Mouse (Mus musculus) heart, embryonic 12.5 days (tissue): ENCODE measurements at regions not wholly inside any gene's neighbourhood (a gene's known extent, or its start where the extent isn't known, plus 50 kb on each side); places are given as distances from the start of the nearest gene placed in this dataset.

Source experiments
- ATAC-seq: fragments of 200-750 bp; cut with Nextera tagmentation; 2 replicates; pipeline ENCODE4 v1.8.0; 2017; ENCODE audit warnings: moderate TSS enrichment, moderate library complexity; ENCODE audit not compliant: insufficient number of reproducible peaks, low FRiP score
- H3K27ac ChIP-seq: fragments of 300-500 bp; sonication (generic); 2 replicates; pipeline ENCODE4 v1.5.1; 2016; ENCODE audit warnings: mild to moderate bottlenecking, moderate library complexity; ENCODE audit not compliant: poor library complexity, severe bottlenecking
- H3K27me3 ChIP-seq: fragments of 300-500 bp; sonication (generic); replicated peaks from 2 replicates; pipeline ENCODE4 v1.6.1; 2016; ENCODE audit warnings: mild to moderate bottlenecking, moderate library complexity
- H3K36me3 ChIP-seq: fragments of 300-500 bp; sonication (generic); 2 replicates; pipeline ENCODE4 v1.6.1; 2016; ENCODE audit warnings: mild to moderate bottlenecking, moderate library complexity
- H3K4me1 ChIP-seq: fragments of 300-500 bp; sonication (generic); replicated peaks from 2 replicates; pipeline ENCODE4 v1.6.1; 2016; ENCODE audit warnings: mild to moderate bottlenecking
- H3K4me2 ChIP-seq: fragments of 300-500 bp; sonication (generic); 2 replicates; pipeline ENCODE4 v1.6.1; 2016; ENCODE audit warnings: mild to moderate bottlenecking, moderate library complexity
- H3K4me3 ChIP-seq: fragments of 300-500 bp; sonication (generic); 2 replicates; pipeline ENCODE4 v1.5.1; 2016; ENCODE audit warnings: mild to moderate bottlenecking
- H3K9ac ChIP-seq: fragments of 300-500 bp; sonication (generic); 2 replicates; pipeline ENCODE4 v1.6.1; 2016; ENCODE audit warnings: mild to moderate bottlenecking, moderate library complexity
- H3K9me3 ChIP-seq: fragments of 300-500 bp; sonication (generic); replicated peaks from 2 replicates; pipeline ENCODE4 v1.6.1; 2016; ENCODE audit warnings: mild to moderate bottlenecking, moderate library complexity
- WGBS: fragments of 180-500 bp; shearing (Covaris S2); methylation state at CpG from one replicate; pipeline ENCODE4 v1.1.7; 2016; 5-methylcytosine and 5-hydroxymethylcytosine counted together

DNA sequence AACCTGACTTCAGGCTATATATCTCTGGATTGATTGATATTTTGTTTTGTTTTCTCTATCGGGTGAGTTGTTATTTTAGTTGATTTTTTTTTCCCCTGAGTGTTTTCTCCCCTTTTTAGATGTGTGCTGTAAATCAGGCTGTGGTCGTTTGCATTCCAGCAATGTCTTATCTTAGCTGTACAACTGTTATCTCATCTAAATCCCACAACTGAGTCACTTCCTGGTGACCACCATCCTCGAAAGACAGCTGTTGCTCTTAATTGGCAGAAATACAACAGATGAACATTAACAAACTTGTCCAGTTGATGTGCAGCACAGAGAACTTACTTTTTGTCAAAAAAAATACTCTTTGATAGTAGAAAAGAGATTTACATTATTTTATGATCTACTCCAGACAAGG is 285.0 kb upstream of the Atp2b1 start:
- no peak overlapping the region for H3K27ac ChIP-seq

DNA sequence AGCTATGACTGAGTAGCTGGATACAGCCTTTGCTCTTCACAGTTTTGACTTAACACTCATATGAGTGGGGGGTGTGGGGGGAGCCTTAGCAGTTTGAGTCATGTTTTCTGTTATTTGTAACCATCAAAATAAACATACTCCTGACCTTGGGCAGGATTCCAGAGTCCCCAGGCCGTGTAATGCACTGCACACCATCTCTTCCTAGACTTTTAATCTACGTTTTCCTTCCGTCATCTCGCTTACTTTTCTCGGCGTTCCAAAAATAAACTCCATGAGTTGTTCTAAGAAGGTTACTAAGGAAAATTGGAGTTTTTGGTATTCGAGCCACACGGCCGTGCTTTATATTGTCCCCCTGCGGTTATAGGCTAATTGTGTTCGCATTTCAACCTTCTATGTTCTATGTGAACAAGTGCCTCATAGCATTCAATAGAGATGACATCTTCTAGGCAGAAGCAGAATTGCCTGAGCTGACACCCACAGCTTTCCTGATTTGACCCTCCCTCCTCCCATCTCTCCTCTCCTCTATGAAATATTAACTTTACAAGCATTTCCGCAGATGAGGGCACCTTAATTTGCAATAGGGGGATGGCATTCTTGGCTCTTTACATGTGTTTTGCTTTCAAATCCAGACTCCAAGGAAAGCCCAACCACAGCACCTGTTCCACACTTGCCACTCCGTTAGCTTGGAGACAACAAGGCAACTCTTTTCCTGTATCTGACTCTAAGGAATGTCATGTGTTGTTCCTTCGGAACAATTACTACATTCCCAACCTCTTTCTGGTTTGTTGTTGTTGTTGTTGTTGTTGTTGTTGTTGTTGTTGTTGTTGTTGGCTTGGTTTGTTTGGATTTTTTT is 276.2 kb upstream of the Atp2b1 start:
- 61% methylated on average over 14 of the region's 14 CpGs for WGBS
- Histone ChIP-seq H3K4me2 (no peak overlapping the region), H3K9me3 (no peaks in the 10 kb centered on the region), H3K4me1 (peaks cover 4% of the 10 kb centered on the region; the same call in 1 of the 2 replicates), H3K27me3 (no peaks in the 10 kb centered on the region), H3K4me3 (no peak overlapping the region), H3K27ac (no peak overlapping the region), H3K9ac (no peak overlapping the region), H3K36me3 (no peaks in the 10 kb centered on the region)
- no peak for ATAC-seq

More for the DNA sequence above, 285.0 kb upstream of the Atp2b1 start:
- H3K9ac ChIP-seq = no peak overlapping the region
- no peak for ATAC-seq
- peaks cover 11% of the 10 kb centered on the region for H3K4me1 ChIP-seq
- H3K9me3 ChIP-seq = no peaks in the 10 kb centered on the region
- H3K36me3 ChIP-seq = no peaks in the 10 kb centered on the region
- H3K4me2 ChIP-seq = no peak overlapping the region
- H3K27me3 ChIP-seq = no peaks in the 10 kb centered on the region
- no peak overlapping the region for H3K4me3 ChIP-seq
- WGBS = 11% methylated on average over 3 of the region's 3 CpGs

- no peaks in the 10 kb centered on the region for H3K4me1 ChIP-seq
- H3K27me3 ChIP-seq = no peaks in the 10 kb centered on the region
- no peaks in the 10 kb centered on the region for H3K36me3 ChIP-seq
- no peak for ATAC-seq
- no peak overlapping the region for H3K27ac ChIP-seq
- 75% methylated on average over 10 of the region's 10 CpGs for WGBS
- no peak overlapping the region for H3K9ac ChIP-seq
- no peaks in the 10 kb centered on the region for H3K9me3 ChIP-seq
- no peak overlapping the region for H3K4me2 ChIP-seq
- H3K4me3 ChIP-seq = no peak overlapping the region
These were observed 268.5 kb upstream of the Atp2b1 start for GRCm38 (mm10) chr10:98645681-98646122.

DNA sequence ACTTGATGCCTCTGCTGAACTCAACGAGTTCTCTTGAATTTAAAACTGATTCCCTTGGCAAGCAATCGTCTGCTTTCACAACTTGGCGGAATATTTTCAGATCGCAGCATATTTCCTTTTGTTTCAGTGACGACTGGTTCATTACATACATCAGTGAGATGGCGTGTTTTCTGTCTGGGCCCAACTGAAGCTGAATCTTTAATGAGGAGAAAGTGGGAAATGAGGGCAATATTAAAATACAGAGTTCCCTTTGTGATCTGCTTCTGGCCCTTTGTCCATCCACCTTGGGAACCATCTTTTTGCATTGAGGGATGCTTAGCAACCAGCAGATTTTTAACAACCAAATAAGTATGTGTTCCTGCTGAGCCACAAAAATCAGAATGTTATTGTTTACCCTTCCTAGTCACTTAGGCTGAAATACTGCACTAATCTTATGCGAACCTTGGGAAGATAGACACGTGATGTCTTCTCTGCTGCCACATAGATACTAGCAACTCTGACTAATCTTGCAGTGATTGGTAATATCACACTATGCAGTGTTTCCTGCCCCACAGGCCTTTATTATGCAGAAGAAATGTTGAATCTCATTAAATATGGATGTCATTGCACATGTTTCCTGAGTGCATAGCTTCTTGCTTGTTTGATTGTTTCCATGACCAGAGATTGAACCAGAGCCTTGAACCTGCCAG is 267.8 kb upstream of the Atp2b1 start:
- H3K4me1 ChIP-seq = no peaks in the 10 kb centered on the region
- no peak overlapping the region for H3K27ac ChIP-seq
- no peaks in the 10 kb centered on the region for H3K27me3 ChIP-seq
- 80% methylated on average over 8 of the region's 8 CpGs for WGBS
- no peak overlapping the region for H3K4me2 ChIP-seq
- no peaks in the 10 kb centered on the region for H3K9me3 ChIP-seq
- no peak overlapping the region for H3K9ac ChIP-seq
- no peaks in the 10 kb centered on the region for H3K36me3 ChIP-seq
- ATAC-seq = no peak
- no peak overlapping the region for H3K4me3 ChIP-seq

DNA sequence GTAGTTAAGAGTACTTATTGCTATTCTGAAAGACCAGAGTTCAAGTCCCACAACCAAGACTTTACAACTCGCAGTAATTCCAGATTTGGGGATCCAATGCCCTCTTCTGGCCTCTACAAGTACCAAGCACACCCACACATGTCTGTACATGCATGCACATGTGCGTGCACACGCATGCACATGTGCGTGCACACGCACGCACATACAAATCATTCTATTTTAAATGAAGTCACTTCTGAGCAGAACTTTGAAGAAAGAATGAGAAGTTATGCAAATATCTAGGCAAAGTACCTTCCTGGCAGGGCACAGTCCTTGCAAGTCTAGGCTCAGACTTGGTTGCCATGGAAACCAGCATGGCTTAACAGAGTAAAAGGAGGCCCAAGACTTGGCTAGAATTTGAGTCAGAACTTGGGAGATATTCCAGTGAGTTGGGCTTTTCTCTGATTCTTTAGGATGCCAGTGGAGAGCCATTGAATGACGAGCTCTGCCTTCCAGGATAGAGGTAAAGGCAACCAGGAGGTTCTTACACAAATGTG is 265.4 kb upstream of the Atp2b1 start:
- 90% methylated on average over 7 of the region's 7 CpGs for WGBS
- no peaks in the 10 kb centered on the region for H3K9me3 ChIP-seq
- H3K36me3 ChIP-seq = no peaks in the 10 kb centered on the region
- no peak overlapping the region for H3K4me3 ChIP-seq
- no peak for ATAC-seq
- no peak overlapping the region for H3K27ac ChIP-seq
- H3K27me3 ChIP-seq = no peaks in the 10 kb centered on the region
- H3K4me1 ChIP-seq = no peaks in the 10 kb centered on the region
- H3K4me2 ChIP-seq = no peak overlapping the region
- H3K9ac ChIP-seq = no peak overlapping the region

- 89% methylated on average over 4 of the region's 4 CpGs for WGBS
- no peak overlapping the region for H3K27ac ChIP-seq
These were observed 263.7 kb upstream of the Atp2b1 start for GRCm38 (mm10) chr10:98650533-98650932.

DNA sequence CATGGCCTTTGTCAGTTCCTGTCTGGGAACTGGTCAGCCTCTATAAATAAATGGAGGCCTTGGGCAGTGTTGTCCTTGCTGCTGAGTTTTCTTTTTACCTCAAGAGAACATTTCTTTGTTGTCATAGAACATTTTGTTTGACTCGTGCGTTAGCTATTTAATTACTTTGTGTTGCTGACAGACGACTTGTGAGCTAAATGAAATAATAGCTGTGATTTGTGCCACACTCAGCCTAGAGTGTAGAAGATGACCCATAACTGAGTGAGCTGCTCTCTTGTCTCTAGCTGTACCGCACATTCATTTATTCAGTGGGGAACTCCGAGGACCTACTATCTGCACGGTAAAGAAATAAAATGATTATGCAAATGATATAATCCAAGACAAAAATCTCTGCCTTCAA is 263.1 kb upstream of the Atp2b1 start:
- no peak overlapping the region for H3K4me3 ChIP-seq
- no peak overlapping the region for H3K27ac ChIP-seq
- H3K36me3 ChIP-seq = no peaks in the 10 kb centered on the region
- no peak for ATAC-seq
- no peaks in the 10 kb centered on the region for H3K4me1 ChIP-seq
- no peaks in the 10 kb centered on the region for H3K9me3 ChIP-seq
- H3K9ac ChIP-seq = no peak overlapping the region
- 83% methylated on average over 6 of the region's 6 CpGs for WGBS
- no peaks in the 10 kb centered on the region for H3K27me3 ChIP-seq
- H3K4me2 ChIP-seq = no peak overlapping the region

More at GRCm38 (mm10) chr10:98650533-98650932, 263.7 kb upstream of the Atp2b1 start:
- no peaks in the 10 kb centered on the region for H3K9me3 ChIP-seq
- no peak overlapping the region for H3K9ac ChIP-seq
- no peak for ATAC-seq
- H3K27me3 ChIP-seq = no peaks in the 10 kb centered on the region
- H3K4me2 ChIP-seq = no peak overlapping the region
- H3K36me3 ChIP-seq = no peaks in the 10 kb centered on the region
- H3K4me1 ChIP-seq = no peaks in the 10 kb centered on the region
- no peak overlapping the region for H3K4me3 ChIP-seq

DNA sequence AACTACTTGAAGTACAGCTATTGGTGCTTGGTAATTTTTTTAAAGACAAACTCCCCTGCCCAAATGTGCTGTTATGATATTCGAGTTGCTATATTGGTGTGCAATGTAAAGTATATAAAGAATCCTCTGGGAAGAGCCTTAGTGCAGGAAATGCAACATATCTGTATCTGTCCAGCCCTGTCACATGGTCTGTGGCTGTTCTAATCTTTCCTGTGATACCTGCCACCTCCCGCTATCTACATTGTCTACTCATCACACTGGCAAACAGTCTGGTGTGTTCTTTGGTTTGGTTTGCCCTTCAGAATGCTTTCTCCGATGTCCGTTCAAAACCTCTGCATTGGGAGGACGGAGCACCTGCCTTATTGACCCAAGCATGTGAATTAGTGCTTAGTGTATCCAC is 262.6 kb upstream of the Atp2b1 start:
- Histone ChIP-seq H3K4me2 (no peak overlapping the region), H3K27me3 (no peaks in the 10 kb centered on the region), H3K4me1 (no peaks in the 10 kb centered on the region), H3K9me3 (no peaks in the 10 kb centered on the region), H3K9ac (no peak overlapping the region), H3K4me3 (no peak overlapping the region), H3K36me3 (no peaks in the 10 kb centered on the region), H3K27ac (no peak overlapping the region)
- WGBS = 81% methylated on average over 5 of the region's 5 CpGs
- ATAC-seq = no peak

- Histone ChIP-seq H3K36me3 (no peaks in the 10 kb centered on the region), H3K9me3 (no peaks in the 10 kb centered on the region), H3K4me1 (no peaks in the 10 kb centered on the region), H3K9ac (no peak overlapping the region), H3K4me2 (no peak overlapping the region), H3K27me3 (no peaks in the 10 kb centered on the region), H3K4me3 (no peak overlapping the region), H3K27ac (no peak overlapping the region)
- ATAC-seq = no peak
- WGBS = 83% methylated on average over 2 of the region's 2 CpGs
These were observed 262.1 kb upstream of the Atp2b1 start for GRCm38 (mm10) chr10:98652084-98652483.

DNA sequence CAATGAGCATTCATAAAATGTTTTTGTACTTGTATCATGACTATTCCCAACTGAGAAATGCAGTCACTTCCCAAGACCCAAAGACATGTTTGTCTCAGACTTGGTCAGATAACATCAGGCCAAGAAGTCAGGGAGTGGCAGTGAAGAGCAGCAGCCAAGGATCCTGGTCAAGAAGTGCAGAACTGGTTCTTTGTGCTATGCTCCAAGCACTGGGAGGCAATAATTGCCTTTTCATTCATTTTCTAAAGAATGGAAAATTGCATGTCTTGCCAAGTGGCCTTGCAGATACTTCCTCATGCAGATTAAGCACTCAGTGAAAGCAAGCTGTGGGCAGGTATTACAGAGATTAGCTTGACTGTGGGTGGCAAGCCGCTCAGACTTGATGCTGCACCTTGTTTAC is 253.5 kb upstream of the Atp2b1 start:
- H3K9ac ChIP-seq = no peak overlapping the region

GRCm38 (mm10) chr10:98665936-98666505 is 248.2 kb upstream of the Atp2b1 start:
- Histone ChIP-seq H3K4me1 (peaks cover 1% of the 10 kb centered on the region; the same call in 1 of the 2 replicates), H3K27ac (no peak overlapping the region), H3K4me3 (no peak overlapping the region), H3K4me2 (no peak overlapping the region), H3K9me3 (no peaks in the 10 kb centered on the region), H3K36me3 (no peaks in the 10 kb centered on the region), H3K9ac (no peak overlapping the region), H3K27me3 (no peaks in the 10 kb centered on the region)
- ATAC-seq = no peak
- 88% methylated on average over 3 of the region's 3 CpGs for WGBS

More for the DNA sequence above, 253.5 kb upstream of the Atp2b1 start:
- no peak for ATAC-seq
- no peaks in the 10 kb centered on the region for H3K9me3 ChIP-seq
- H3K27ac ChIP-seq = no peak overlapping the region
- H3K36me3 ChIP-seq = no peaks in the 10 kb centered on the region
- no peaks in the 10 kb centered on the region for H3K27me3 ChIP-seq
- H3K4me1 ChIP-seq = peaks cover 4% of the 10 kb centered on the region; the same call in 1 of the 2 replicates
- H3K4me3 ChIP-seq = no peak overlapping the region
- no peak overlapping the region for H3K4me2 ChIP-seq
- 33% methylated on average over 1 of the region's 1 CpGs for WGBS
